Mouse (Mus musculus): ENCODE results near the gene Arhgap17.

The Arhgap17 gene

DNA sequence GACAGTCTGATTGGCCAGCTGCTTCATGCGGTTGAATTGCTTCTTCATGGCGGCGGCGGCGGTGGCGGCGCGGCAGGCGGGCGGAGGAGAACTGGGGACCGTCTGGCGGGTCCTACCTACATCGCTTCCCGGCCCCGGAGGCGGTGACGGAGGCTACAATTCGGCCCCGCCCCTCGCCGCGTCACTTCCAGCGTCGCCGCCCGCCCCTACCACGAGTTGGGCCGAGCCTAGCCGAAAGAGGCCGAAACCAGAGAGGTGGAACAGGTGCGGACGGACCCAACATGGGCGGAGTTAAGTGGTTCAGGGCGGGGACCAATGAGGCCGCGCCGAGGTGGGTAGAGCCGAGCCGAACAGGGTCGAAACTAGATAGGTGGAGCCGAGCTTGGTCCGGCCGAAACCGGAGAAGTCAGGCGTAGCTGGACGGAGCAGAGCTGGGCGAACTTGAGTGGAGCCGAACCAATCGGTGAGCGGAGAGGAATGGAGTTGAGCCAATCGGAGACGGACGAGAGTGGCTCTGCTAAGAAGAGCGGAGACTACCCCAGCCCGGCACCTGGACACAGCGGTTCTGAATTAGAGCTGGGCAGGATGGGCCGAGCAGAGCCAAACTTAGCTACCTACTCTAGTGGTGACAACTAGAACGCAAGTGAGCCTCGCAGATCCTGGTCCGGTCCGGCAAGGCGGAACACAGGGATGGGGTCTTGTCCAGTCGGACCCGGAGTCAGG, at the start of gene Arhgap17, which contains the start of gene Lcmt1:
Arhgap17 (minus strand) TSS at position 157 of the 723 bp plus-strand sequence.
Lcmt1 (plus strand) TSS at position 26 of the 723 bp plus-strand sequence.
- peak; percentile 97 for DNase-seq

DNA sequence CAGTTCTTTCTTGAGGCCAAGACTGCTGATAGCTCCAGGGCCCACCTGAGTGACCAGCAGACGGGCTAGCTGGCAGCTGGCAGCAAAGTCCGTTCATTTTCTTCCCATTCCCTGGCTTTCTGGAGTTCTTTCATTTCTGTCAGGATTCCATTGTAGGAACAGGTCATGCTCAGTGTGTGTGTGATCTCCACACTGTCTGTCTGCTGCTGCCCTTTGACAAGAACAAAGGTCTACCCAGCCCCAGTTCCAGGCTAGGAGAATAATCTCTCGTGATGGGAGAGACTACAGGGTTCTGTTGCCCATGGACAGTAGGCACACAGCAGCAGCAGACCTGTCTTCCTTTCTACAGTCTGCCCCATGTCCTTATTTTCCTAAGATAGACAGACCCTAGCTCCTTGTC, 47.9 kb upstream of the Arhgap17 start:
- DNase-seq: no peak

DNA sequence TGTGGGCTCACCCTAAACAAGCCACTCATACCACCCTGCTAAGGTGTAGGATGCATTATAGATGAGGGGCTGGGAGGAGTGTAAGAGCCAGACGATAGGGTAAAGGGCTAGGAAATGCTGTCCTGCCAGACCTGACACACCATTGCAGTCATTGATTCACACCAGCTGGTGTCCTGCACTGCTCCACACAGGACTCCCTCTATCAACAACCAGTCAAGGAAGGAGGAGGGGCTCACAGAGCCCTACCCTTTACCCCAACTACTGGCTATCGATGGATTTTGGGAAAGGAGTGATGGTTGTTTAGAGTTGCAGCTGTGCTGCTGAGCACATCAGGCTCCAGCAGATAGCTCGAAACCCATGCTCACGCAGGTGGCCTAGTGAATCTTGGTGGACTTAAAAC, 47.1 kb upstream of the Arhgap17 start:
- no peak for DNase-seq

DNA sequence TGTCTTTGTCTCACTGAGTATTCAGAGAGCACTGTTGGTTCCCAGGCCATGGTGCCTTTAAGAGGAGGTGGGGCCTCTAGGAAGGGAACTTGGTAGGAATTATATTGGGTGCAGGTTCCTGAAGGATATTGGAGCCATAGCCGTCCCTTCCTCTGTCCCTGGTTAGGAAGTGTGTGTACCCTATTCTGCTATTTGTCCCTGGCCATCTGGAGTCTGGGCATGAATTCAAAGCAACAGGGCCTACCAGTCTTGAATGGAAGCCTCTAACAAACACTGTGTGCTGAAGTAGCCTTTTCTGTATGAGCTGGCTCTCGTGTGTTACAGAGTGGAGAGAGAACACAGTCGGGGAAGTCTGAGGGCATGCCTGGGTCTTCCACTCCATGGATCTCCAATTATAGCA, 42.4 kb upstream of the Arhgap17 start:
- no peak for DNase-seq

DNA sequence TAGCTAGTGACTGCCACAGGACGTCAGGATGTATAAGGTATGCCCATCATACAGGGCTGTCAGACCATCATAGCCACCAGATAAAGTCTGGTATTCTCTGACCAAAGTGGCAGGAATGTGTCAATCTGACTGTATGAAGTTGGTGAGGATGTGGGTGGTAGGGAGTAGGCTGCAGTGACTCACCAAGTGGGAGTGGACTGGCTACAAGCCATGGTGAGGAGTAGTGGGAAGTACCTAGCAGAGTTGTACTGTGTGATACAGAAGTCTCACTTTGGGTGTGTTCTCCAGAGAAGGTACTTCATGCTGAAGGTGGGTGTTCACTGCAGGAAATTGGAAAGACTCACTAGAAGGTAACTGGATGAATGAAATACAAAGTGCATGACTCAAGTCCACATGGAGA, 41.4 kb upstream of the Arhgap17 start:
- no peak for DNase-seq

DNA sequence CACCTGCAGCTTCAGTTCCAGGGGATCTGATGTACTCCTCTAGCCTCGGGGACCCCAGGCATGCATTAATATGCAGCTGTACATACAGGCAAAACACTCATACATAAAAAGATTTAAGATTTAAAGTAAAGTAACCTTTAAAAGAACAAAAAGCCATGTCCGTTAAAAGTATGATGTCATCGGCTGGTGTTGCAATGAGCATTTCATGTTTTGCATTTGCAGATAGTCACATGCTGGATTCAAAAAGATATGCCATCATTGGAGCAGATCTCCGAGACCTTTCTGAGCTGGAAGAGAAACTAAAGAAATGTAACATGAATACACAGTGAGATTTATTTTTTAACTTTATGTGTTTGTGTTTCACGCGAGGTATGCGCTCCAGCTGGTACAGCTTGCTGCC, 40.8 kb upstream of the Arhgap17 start:
- DNase-seq: no peak

DNA sequence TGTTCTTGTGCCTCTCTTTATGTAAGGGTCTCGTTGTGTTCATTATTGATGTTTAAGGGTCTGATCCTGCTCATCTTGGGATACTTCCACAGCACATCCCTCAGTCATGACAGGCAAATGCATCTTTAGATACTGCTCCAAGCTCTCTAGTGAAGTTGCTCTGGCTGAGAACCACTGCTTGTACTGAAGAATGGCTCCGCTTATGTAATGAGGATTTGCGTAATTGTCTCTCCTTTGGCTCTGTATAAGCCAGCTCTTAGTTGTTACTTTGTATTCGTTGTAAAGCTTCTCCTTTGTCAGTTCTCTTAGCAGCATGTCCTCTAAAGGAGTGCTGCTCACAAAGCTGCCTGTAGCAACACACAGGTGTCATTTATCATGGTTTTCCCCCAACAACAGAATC, 37.3 kb upstream of the Arhgap17 start:
- DNase-seq: no peak

DNA sequence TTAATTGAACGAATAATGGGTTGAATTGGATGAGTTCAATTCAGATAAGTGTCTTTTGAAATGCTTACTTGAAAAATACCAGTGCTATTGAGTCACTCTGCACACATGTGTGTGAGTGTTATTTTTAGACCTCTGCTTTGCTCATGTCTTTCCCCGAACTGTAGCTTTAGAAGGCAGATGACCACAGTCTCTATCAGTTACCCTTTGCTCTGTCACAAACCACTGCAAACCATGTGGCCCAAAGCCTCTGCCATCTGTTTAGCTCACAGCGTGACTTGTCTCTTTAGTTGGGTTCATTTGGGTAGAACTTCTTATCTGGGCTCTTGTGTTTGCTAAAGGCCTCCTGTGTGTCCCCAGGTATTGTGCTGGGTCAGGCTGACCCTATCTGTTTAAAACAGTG, 35.9 kb upstream of the Arhgap17 start:
- DNase-seq: no peak

DNA sequence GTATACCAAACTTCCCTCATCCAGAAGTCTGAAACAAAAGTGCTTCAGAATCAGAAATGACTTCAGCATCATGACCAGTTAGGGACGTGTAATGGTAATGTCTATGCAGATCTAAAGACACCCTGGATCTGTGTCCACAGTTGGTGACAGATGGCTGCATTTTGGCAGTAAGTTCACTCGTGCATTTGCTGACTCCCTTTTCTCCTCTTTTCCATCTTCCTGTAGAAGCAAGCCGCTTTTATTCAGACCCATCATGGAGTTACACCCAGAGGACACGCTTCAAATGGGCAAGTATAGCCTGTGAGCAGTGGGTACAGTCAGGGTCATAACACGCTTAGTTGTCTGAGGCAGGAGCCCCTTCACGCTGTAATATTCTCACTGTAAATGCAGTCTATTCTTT, 34.5 kb upstream of the Arhgap17 start:
- DNase-seq: no peak

DNA sequence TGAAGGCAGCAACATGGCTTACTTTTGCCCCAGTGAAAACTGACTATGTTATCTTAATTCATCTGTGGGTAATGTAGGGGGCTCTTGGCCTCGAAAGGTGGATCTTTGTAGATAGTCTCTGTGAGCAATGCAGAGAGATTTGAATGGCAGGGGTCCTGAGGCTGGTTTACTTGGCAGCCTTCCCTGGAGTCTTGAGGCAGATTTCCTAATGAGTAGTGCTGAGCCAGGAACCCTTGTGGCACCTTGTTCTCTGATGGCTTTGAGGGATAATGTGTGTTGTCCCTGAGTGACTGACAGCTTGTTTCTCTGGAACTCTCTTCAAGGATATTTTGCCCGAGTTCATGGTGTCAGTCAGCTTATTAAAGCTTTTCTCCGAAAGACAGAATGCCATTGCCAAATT, 31.4 kb upstream of the Arhgap17 start:
- no peak for DNase-seq

DNA sequence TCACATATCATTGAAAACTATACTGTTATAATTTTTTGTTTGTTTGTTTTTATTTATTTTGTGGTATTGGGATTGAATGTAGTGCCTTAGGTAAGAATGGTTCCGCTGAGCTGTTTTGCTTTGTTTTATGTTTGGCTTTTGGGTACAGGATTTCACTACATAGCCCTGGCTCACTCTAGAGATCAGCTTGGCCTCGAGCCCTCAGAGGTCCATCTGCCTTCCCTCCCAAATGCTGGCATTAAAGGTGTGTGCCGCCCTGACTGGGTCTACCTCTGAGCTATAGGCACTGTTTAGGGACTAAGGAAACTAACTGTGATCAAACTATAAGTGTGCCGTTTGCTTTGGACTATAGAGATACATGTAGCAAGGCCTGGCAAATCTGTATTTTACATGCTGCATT, 29.6 kb upstream of the Arhgap17 start:
- DNase-seq: no peak

DNA sequence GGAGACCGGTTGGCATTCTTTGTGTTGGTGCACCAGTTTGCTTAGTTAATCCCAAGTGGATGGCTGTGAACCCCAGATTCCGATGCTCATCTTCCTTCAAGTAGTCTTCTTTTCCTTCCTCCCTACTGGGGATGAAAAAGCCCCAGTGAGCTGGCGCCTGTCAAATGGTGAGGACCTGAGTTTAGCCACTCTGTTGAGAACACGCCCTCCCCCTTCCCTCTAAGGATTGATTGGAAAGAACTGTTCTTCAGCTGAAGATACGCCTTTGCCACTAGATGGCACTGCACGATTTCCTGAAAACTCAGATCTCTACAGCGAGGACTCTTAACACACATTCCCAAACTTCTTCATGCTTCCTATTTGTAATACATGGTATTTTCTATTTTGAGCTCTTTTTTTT, 29.1 kb upstream of the Arhgap17 start:
- DNase-seq: peak; percentile 87

DNA sequence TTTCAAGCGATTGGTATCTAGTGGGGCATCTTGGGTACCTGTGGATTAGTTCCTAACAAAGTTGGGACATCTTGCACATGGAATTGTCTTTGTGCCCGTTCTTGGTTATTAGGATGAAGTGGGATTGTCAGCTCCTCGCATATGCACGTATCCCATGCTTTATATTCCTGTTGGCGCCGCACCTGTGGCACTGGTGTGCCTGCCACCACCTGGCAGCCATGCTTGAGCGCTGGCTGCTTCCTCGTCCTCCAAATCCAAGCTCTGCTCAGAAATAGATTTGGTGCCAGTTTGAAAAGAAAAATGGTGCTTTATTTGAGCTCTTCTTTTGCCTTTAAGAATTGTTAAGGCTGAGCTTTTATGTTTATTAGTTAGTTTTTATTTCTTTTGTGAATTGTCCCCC, 28.2 kb upstream of the Arhgap17 start:
- no peak for DNase-seq

DNA sequence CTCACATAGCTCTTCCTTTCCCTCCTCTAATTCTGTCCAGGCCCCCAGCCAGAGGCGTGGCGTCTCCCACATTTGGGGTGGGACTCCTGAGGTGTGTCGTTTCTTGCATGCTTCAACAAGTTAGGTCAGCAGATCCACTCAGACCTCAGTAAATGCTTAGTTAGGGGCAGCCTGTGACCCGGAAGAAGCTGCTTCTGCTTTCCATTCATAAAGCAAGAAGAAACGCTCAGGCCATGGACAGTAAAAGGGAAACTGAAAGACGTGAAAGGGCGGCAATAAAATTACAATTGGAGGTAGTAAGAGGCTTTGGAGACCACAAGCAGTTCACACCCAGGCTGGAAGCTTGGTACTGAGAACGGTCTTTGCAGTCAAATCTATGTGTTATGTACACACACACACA, 27.7 kb upstream of the Arhgap17 start:
- no peak for DNase-seq

DNA sequence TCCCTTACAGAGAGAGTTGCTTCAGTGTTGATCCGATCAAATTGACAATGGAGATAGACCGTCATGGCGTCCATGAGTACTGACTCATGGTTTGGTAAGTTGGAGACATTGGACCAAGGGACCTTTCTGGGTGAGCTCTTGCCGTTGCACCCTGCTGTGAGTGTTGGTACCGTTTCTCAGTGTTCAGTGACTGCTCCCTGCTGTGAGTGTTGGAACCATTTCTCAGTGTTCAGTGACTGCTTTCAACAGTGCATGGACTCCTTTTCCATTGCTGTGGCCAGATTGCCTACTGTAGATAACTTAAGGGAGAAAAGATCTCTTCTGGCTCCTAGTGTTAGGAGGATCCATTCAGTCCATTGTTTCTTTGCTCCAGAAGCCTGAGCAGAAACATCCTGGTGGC, 27.2 kb upstream of the Arhgap17 start:
- no peak for DNase-seq

DNA sequence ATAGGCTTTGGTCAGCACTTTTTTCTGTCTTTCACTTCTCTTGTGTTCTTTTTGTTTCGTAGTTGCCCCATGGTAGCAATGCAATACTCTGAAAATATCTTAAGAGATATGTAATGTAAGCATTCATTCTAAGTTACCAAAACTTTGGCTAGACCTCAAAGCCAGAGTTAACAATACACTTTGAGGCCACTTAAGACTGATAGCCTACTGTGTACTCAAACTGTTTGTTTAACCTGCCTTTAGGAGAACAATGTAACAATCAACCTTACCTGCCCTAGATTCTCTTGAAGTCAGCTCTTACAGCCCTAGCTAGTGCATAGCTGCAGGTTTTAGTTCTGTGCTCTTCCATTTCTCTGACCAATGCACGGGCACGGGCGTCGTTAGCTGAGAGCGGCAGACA, 24.6 kb upstream of the Arhgap17 start:
- DNase-seq: no peak

DNA sequence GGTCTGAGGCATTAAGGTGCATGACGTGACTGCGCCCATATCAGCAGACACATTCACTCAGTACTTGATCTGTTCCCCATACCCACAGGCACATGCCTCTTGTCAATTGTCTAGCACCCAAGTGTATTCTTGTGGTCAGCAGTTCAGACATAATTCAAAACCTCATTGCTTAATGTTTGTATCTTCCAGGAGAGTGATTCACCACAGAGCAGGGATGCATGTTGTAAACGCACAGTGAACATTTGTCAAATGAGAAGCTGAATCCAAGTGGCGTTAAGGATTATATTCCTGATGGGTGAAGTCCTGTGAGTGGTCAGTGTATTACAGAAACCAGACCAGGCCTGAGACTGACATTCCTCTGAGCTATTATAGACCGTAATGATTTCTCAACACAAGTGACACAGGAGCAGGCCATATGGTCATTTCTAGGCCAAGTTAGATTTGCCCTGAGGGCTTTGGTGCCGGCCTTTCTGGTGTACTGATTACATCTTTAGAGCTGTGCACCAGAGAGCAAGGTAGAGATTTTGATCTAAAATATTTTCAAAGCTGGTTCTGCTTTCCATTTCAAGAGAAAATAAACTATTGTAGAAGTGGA, 20.1 kb upstream of the Arhgap17 start:
- no peak for DNase-seq

DNA sequence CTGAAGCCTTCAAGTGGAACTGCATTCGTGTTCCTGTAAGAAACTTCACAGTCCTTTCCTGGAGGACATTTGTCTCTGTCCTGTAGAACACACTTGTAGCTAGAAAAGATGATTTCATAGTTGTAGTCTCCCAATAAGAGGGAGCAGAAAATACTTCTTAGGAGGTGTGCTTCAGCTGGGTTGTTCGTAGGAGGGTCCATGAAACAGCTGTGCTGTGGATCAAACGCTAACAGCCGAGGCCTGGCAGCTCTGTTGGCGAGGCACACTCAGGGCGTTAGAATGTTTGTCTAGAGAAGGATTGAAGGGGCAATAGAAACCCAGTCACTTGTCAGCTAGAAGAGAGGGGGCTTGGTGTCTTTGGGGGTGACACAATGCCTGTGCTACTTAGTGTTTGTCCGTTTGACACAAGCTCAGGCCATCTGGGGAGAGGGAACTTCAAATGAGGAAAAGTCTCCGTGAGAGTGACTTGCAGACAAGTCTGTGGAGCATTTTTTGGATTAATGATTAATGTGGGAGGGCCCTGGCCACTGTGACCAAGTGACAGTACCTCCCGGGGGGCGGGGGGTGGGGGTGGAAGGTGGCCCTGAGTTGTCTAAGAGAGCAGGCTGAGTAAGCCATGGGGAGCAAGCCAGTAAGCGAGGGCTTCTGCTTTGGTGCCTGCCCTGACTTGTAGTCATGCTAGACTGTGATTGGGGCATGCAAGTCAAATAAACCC, 16.1 kb upstream of the Arhgap17 start:
- no peak for DNase-seq

DNA sequence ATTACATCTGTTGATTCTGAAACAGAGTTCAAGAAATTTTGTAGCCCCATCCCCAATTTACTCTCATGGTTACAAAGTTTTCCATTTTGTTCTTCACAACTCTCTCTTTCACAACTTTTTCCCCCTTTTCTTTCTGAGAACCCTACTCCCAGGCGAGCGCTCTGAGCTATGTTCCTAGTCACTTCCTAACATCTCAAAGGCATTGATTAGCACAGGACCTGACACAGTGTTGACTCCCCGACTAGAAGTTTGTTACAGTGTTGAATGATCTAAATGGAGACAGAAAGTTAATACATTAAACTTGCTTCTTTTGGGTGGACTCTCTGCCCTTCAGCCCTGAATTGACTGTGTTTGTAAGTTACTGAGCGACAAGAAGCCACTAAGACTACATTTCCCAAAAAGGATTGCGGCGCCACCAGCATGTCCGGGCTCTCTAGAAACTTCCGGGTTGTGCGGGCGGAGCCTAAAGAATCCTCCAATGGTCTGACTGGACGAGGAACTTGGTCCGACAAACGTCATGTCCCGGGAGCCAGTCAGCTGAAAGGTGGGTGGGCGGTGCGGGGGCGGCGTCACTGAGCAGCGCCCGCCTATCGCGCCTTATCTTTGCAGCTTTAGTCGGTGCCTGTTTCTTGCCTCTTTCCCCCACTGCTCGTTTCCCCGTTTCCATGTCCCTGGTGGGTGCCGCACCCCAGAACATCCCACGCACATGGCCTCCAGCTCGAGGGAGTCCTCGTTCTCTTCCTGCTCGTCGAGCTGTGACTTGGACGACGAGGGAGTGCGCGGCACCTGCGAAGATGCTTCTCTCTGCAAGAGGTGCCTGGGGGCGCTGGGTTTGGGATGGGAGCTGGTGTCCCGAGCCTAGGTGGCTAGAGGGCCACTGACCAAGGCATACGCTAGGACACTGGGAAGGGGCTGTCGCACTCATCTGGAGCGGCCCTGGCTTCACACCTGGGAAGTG, 8.0 kb upstream of the Arhgap17 start:
- DNase-seq: peak; percentile 97

DNA sequence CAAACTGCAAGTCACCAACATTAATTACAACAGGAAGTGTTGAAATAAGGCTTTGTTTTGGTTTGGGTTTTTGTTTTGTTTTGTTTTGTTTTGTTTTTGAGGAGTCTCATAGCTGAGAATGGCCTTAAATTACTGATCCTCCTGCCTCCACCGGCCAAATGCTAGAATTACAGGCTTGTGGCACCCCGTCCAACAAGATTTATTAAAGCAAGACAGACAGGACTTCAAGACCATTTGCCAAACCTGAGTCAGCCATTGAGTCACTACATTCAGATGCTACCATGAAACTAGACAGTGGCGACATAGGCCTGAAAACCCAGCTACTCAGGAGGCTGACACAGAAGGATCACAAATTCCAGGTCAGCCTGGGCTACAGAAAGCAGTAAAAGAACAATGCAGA, 1.8 kb upstream of the Arhgap17 start:
- DNase-seq: peak; percentile 12

DNA sequence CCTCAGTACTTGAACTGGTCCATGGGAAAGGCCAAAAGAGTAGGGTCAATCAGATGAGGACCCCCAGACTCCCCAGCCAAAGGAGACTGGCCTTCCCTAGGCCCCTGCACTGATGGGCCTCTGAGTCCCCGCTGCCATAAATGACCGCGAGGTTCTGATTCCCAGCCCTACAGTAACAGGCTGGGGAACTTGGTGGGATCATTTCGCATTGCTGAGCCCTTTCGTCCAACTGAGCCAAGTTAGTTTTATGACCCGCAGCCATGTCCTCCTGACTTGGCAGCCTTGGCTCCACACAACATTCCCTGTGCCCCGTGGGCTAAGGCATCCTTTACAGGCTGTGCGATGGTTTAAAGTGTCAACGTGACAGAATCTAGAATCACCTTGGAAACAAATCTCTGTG, 985 bp upstream of the Arhgap17 start:
- DNase-seq: no peak

DNA sequence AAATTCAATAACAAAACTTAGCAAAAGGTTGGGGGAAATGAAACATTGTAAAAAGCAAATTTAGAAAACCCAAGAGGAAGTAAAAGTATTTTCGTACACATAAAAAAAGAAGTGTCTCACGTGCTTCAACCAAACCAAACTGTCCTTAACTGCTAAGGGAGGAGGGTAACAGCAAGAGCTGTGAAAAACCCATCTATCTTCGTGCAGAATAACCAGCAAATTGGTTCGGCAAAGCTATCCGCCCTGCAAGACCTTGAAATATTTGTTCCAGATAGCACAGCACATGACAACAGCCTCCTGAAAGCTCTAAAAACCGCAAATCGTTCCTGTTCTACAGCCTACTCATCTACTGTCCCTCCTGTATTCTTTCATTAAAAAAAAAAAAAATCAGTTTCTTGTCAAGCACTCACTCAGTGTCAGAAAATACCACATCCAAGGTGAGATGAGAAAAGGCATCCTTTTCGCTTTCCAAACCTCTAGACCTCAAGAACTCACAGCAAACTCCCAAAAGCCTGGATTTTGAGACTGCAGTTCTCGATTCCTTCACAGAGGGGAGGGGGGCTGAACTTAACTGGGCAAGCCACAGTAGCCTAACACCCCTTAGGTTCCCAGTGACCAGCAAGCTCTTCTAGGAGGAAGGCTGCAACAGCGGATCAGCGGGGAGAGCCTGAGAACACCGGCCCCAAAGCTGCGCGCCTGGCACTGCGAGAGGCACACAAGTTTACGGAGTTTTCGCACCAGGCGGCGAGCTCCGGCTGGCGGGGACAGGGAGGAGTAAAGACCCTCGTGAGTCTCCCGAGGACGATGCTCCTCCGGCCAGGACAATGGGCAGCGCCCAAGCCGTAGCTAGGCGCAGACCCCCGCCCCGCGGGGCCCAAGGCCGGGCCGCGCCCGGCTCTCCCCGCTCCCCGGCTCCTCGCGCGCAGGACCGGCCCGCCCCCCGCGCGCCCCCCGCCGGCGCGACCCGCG, 653 bp downstream of the Arhgap17 start:
- DNase-seq: no peak

Data from embryo, embryonic 11 days (tissue).